Mouse (Mus musculus): ENCODE data around the gene Noxred1. TPM values are rescaled to one million over a fixed set of nuclear protein-coding genes. Genes with fewer than 3 reads are reported as not detected.

Noxred1 gene
- polyA plus RNA-seq, 1 experiment from 2014 or later = 0.29 TPM

GRCm38 (mm10) chr12:87267682-87268081, 29.1 kb upstream of the Noxred1 start:
- no peak for ATAC-seq (ENCODE audit: low read depth)
- Histone ChIP-seq H3K9ac (peak overlapping the region; percentile 95), H3K4me1 (replicated peaks) (peaks cover 36% of the 10 kb centered on the region), H3K4me3 (replicated peaks) (peak overlapping the region; percentile 87), H3K27me3 (no peaks in the 10 kb centered on the region), H3K36me3 (peaks cover 51% of the 10 kb centered on the region), H3K27ac (peak overlapping the region; percentile 96; the same call in 1 of the 2 replicates), H3K4me2 (peak overlapping the region; percentile 82), H3K9me3 (replicated peaks) (no peaks in the 10 kb centered on the region)
- 7% methylated on average over 4 of the region's 4 CpGs for WGBS (ENCODE audit: insufficient replicate concordance)
- peak; percentile 46 for DNase-seq

GRCm38 (mm10) chr12:87266827-87267603, 28.5 kb upstream of the Noxred1 start:
- under 1% methylated on average over 31 of the region's 31 CpGs for WGBS (ENCODE audit: insufficient replicate concordance)
- H3K4me2 ChIP-seq = peak overlapping the region; percentile 82
- no peaks in the 10 kb centered on the region for H3K9me3 ChIP-seq (replicated peaks)
- no peaks in the 10 kb centered on the region for H3K27me3 ChIP-seq
- ATAC-seq (ENCODE audit: low read depth) (peak; percentile 53), DNase-seq (peak; percentile 48)
- H3K4me3 ChIP-seq (replicated peaks) = peak overlapping the region; percentile 87
- H3K27ac ChIP-seq = peak overlapping the region; percentile 96
- peak overlapping the region; percentile 95 for H3K9ac ChIP-seq
- peaks cover 36% of the 10 kb centered on the region for H3K4me1 ChIP-seq (replicated peaks)
- peaks cover 48% of the 10 kb centered on the region for H3K36me3 ChIP-seq

GRCm38 (mm10) chr12:87266108-87266826, 27.7 kb upstream of the Noxred1 start, which contains the start of the genes Vipas39 and Ahsa1:
Vipas39 (minus strand) TSS chr12:87266256.
Ahsa1 (plus strand) TSS chr12:87266479.
- Histone ChIP-seq H3K9ac (peak within 1 kb of the TSS; percentile 95), H3K27me3 (no peaks in the 10 kb centered on the region), H3K9me3 (replicated peaks) (no peaks in the 10 kb centered on the region), H3K36me3 (peaks cover 48% of the 10 kb centered on the region), H3K4me1 (replicated peaks) (peaks cover 36% of the 10 kb centered on the region), H3K4me3 (replicated peaks) (peak within 1 kb of the TSS; percentile 87), H3K27ac (peak within 1 kb of the TSS; percentile 96), H3K4me2 (peak within 1 kb of the TSS; percentile 82)
- peak; percentile 95 for ATAC-seq (ENCODE audit: low read depth)
- WGBS (ENCODE audit: insufficient replicate concordance) = under 1% methylated on average over 31 of the region's 31 CpGs
- peak; percentile 87 for DNase-seq

- peak overlapping the region; percentile 95 for H3K9ac ChIP-seq
- H3K4me1 ChIP-seq (replicated peaks) = peaks cover 36% of the 10 kb centered on the region
- ATAC-seq (ENCODE audit: low read depth) = no peak
- H3K36me3 ChIP-seq = peaks cover 46% of the 10 kb centered on the region
- no peaks in the 10 kb centered on the region for H3K27me3 ChIP-seq
- H3K27ac ChIP-seq = no peak overlapping the region; the same call in 1 of the 2 replicates
- no peaks in the 10 kb centered on the region for H3K9me3 ChIP-seq (replicated peaks)
- H3K4me2 ChIP-seq = peak overlapping the region; percentile 82
- WGBS (ENCODE audit: insufficient replicate concordance) = 18% methylated on average over 11 of the region's 11 CpGs
- DNase-seq = no peak
- peak overlapping the region; percentile 87 for H3K4me3 ChIP-seq (replicated peaks)
These were observed 26.9 kb upstream of the Noxred1 start for GRCm38 (mm10) chr12:87265444-87265843.

GRCm38 (mm10) chr12:87260562-87260961, 22.0 kb upstream of the Noxred1 start:
- Histone ChIP-seq H3K4me3 (replicated peaks) (no peak overlapping the region), H3K9ac (no peak overlapping the region), H3K4me2 (no peak overlapping the region), H3K9me3 (replicated peaks) (no peaks in the 10 kb centered on the region), H3K27ac (no peak overlapping the region), H3K4me1 (replicated peaks) (peaks cover 19% of the 10 kb centered on the region), H3K36me3 (peaks cover 61% of the 10 kb centered on the region), H3K27me3 (no peaks in the 10 kb centered on the region)
- no peak for ATAC-seq (ENCODE audit: low read depth)
- 82% methylated on average over 8 of the region's 8 CpGs for WGBS (ENCODE audit: insufficient replicate concordance)
- DNase-seq = no peak

GRCm38 (mm10) chr12:87256629-87257028, 18.1 kb upstream of the Noxred1 start:
- WGBS (ENCODE audit: insufficient replicate concordance) = 78% methylated on average over 5 of the region's 5 CpGs
- no peaks in the 10 kb centered on the region for H3K9me3 ChIP-seq (replicated peaks)
- peaks cover 80% of the 10 kb centered on the region for H3K36me3 ChIP-seq
- DNase-seq = no peak
- no peaks in the 10 kb centered on the region for H3K27me3 ChIP-seq
- no peak overlapping the region for H3K9ac ChIP-seq
- no peak overlapping the region; the same call in 1 of the 2 replicates for H3K27ac ChIP-seq
- ATAC-seq (ENCODE audit: low read depth) = peak; percentile 65
- no peak overlapping the region for H3K4me2 ChIP-seq
- H3K4me1 ChIP-seq (replicated peaks) = peaks cover 10% of the 10 kb centered on the region
- H3K4me3 ChIP-seq (replicated peaks) = no peak overlapping the region

GRCm38 (mm10) chr12:87253878-87254277, 15.3 kb upstream of the Noxred1 start:
- ATAC-seq (ENCODE audit: low read depth) = no peak
- Histone ChIP-seq H3K4me3 (replicated peaks) (no peak overlapping the region), H3K9ac (no peak overlapping the region), H3K36me3 (peaks cover 88% of the 10 kb centered on the region), H3K4me2 (no peak overlapping the region), H3K27ac (no peak overlapping the region), H3K27me3 (no peaks in the 10 kb centered on the region), H3K4me1 (replicated peaks) (peaks cover 27% of the 10 kb centered on the region), H3K9me3 (replicated peaks) (no peaks in the 10 kb centered on the region)
- DNase-seq = no peak
- 88% methylated on average over 6 of the region's 6 CpGs for WGBS (ENCODE audit: insufficient replicate concordance)

- Histone ChIP-seq H3K4me1 (replicated peaks) (peaks cover 17% of the 10 kb centered on the region), H3K4me2 (no peak overlapping the region), H3K27me3 (no peaks in the 10 kb centered on the region), H3K27ac (no peak overlapping the region), H3K9me3 (replicated peaks) (no peaks in the 10 kb centered on the region), H3K4me3 (replicated peaks) (no peak overlapping the region), H3K36me3 (peaks cover 79% of the 10 kb centered on the region), H3K9ac (0 out of 2 replicates have a peak overlapping the region, but pooled peaks have one; percentile 22)
- DNase-seq (no peak), ATAC-seq (ENCODE audit: low read depth) (peak; percentile 71)
- 53% methylated on average over 6 of the region's 6 CpGs for WGBS (ENCODE audit: insufficient replicate concordance)
These were observed 11.6 kb upstream of the Noxred1 start for GRCm38 (mm10) chr12:87250161-87250560.

- Histone ChIP-seq H3K27ac (no peak overlapping the region), H3K36me3 (peaks cover 32% of the 10 kb centered on the region), H3K4me2 (no peak overlapping the region), H3K9me3 (replicated peaks) (no peaks in the 10 kb centered on the region), H3K4me3 (replicated peaks) (no peak overlapping the region), H3K4me1 (replicated peaks) (no peaks in the 10 kb centered on the region), H3K9ac (no peak overlapping the region), H3K27me3 (no peaks in the 10 kb centered on the region)
- WGBS (ENCODE audit: insufficient replicate concordance) = 48% methylated on average over 5 of the region's 5 CpGs
- DNase-seq (no peak), ATAC-seq (ENCODE audit: low read depth) (no peak)
These were observed 1.5 kb downstream of the Noxred1 start for GRCm38 (mm10) chr12:87236882-87237483.

- peak; percentile 67; the same call in 1 of the 2 replicates for ATAC-seq (ENCODE audit: low read depth)
- DNase-seq = no peak
- no peak overlapping the region; the same call in 1 of the 2 replicates for H3K9ac ChIP-seq
These were observed 8.1 kb downstream of the Noxred1 start for GRCm38 (mm10) chr12:87230379-87230895.

GRCm38 (mm10) chr12:87229633-87230032, 8.9 kb downstream of the Noxred1 start:
- ATAC-seq (ENCODE audit: low read depth) = no peak

More at GRCm38 (mm10) chr12:87230379-87230895, 8.1 kb downstream of the Noxred1 start:
- 0 out of 2 replicates have a peak, but pooled peaks cover 3% of the 10 kb centered on the region for H3K9me3 ChIP-seq (replicated peaks)
- no peaks in the 10 kb centered on the region for H3K36me3 ChIP-seq
- peaks cover 22% of the 10 kb centered on the region for H3K4me1 ChIP-seq (replicated peaks)
- H3K27ac ChIP-seq = no peak overlapping the region
- no peak overlapping the region for H3K4me2 ChIP-seq
- no peak overlapping the region for H3K4me3 ChIP-seq (replicated peaks)
- H3K27me3 ChIP-seq = no peaks in the 10 kb centered on the region

More at GRCm38 (mm10) chr12:87229633-87230032, 8.9 kb downstream of the Noxred1 start:
- H3K4me1 ChIP-seq (replicated peaks) = peaks cover 30% of the 10 kb centered on the region
- H3K27ac ChIP-seq = no peak overlapping the region
- WGBS (ENCODE audit: insufficient replicate concordance) = 79% methylated on average over 2 of the region's 2 CpGs
- H3K9ac ChIP-seq = no peak overlapping the region
- 0 out of 2 replicates have a peak, but pooled peaks cover 3% of the 10 kb centered on the region for H3K9me3 ChIP-seq (replicated peaks)
- no peaks in the 10 kb centered on the region for H3K36me3 ChIP-seq
- no peak for DNase-seq
- no peak overlapping the region for H3K4me3 ChIP-seq (replicated peaks)
- no peak overlapping the region for H3K4me2 ChIP-seq
- H3K27me3 ChIP-seq = no peaks in the 10 kb centered on the region
